Mouse (Mus musculus) lung, adult 2 months (tissue): ENCODE results near the gene Ccpg1os.

Experiments used
- CTCF ChIP-seq: fragments of 200-500 bp; IDR thresholded peaks from 2 replicates; pipeline ENCODE4 v1.5.1; 2011; ENCODE audit warnings: mild to moderate bottlenecking, low read length, control low read depth; ENCODE audit not compliant: insufficient read depth
- POLR2A ChIP-seq: fragments of 200-500 bp; IDR thresholded peaks from 2 replicates; pipeline ENCODE4 v1.6.1; 2011; ENCODE audit warnings: low read depth, mild to moderate bottlenecking, control low read depth, low read length, borderline replicate concordance; ENCODE audit errors: extremely low read depth

DNA sequence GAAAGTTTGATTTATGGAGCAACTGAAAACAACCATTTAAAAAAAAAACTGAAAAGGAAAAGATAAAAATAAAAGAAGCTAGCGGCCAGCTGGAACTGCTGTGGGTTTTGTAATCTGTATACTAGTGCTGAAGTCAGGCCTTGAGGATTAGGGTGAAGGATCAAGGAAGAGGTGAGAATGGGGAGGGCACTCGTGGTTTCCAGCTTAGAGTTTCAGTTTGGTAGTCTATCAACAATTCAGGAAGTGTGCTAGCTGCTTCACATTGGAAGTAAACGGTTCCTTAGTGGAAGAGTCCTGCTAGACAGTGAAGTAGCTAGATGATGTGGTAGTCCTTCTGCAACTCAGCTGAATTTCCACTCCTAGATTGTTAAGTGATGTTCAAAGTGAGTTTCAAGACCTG, 23.2 kb upstream of the Ccpg1os start:
- no peak for TF ChIP-seq CTCF
- TF ChIP-seq POLR2A = no peak
